Mouse (Mus musculus) limb, embryonic 13.5 days (tissue): ENCODE data around the gene Olfr585. TPM values are rescaled to one million over a fixed set of nuclear protein-coding genes. Genes with fewer than 3 reads are reported as not detected.

Experiments used
- ATAC-seq: fragments of 200-750 bp; cut with Nextera tagmentation; 2 replicates; pipeline ENCODE4 v1.8.0; 2017; ENCODE audit warnings: low read depth, moderate number of reproducible peaks, moderate TSS enrichment; ENCODE audit not compliant: low FRiP score
- H3K27ac ChIP-seq: fragments of 300-500 bp; sonication (generic); 2 replicates; pipeline ENCODE4 v1.5.1; 2015; ENCODE audit warnings: inconsistent platforms, mild to moderate bottlenecking, moderate library complexity
- H3K27me3 ChIP-seq: fragments of 300-500 bp; sonication (generic); 2 replicates; pipeline ENCODE4 v1.6.1; 2015; ENCODE audit warnings: mild to moderate bottlenecking, inconsistent platforms
- H3K36me3 ChIP-seq: fragments of 300-500 bp; sonication (generic); 2 replicates; pipeline ENCODE4 v1.6.1; 2015; ENCODE audit warnings: inconsistent platforms, mild to moderate bottlenecking, moderate library complexity
- H3K4me1 ChIP-seq: fragments of 300-500 bp; sonication (generic); 2 replicates; pipeline ENCODE4 v1.6.1; 2015; ENCODE audit warnings: inconsistent platforms
- H3K4me2 ChIP-seq: fragments of 300-500 bp; sonication (generic); replicated peaks from 2 replicates; pipeline ENCODE4 v1.6.1; 2015; ENCODE audit warnings: inconsistent platforms, mild to moderate bottlenecking, moderate library complexity
- H3K4me3 ChIP-seq: fragments of 300-500 bp; sonication (generic); 2 replicates; pipeline ENCODE4 v1.5.1; 2015; ENCODE audit warnings: moderate library complexity, mild to moderate bottlenecking, inconsistent platforms
- H3K9ac ChIP-seq: fragments of 300-500 bp; sonication (generic); 2 replicates; pipeline ENCODE4 v1.6.1; 2015; ENCODE audit warnings: mild to moderate bottlenecking, inconsistent platforms
- H3K9me3 ChIP-seq: fragments of 300-500 bp; sonication (generic); 2 replicates; pipeline ENCODE4 v1.6.1; 2016; ENCODE audit warnings: inconsistent platforms
- WGBS: fragments of 180-500 bp; shearing (Covaris S2); methylation state at CpG from one replicate; pipeline ENCODE4 v1.1.7; 2015; 5-methylcytosine and 5-hydroxymethylcytosine counted together
- polyA plus RNA-seq: library from polyadenylated mRNA; unstranded; fragments of >200 nt; fragmentation: Nextera tagmentation; extraction: Ambion mirVana; gene quantifications from 2 replicates; pipeline ENCODE4 v1.2.1, GENCODE M21; 2015

The Olfr585 gene
- not detected in 2 replicates for polyA plus RNA-seq

DNA sequence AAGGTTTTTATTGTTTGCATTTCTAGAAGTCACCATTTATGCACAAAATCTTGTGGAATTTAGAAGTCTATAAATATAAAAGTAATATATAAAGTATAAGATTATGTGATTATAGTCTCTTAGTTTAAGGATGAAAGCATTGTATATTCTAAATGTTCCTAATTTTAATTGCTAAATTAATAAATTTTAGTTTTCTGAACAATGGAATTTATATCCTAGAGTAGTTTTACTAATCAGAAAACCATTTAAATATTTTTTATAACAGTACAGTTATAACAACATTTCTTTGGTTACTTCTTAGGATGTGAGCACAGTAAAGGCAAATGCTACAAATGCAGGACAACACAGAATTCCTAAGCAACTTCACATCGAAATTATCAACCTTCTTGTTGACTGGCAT lies at the start of gene Olfr585:
Olfr585 (plus strand) TSS at position 301 of the 400 bp plus-strand sequence.
- no peak for ATAC-seq
- Histone ChIP-seq H3K27me3 (no peaks in the 10 kb centered on the region), H3K4me2 (no peak within 1 kb of the TSS), H3K4me1 (no peaks in the 10 kb centered on the region), H3K27ac (no peak within 1 kb of the TSS), H3K9me3 (no peaks in the 10 kb centered on the region), H3K9ac (no peak within 1 kb of the TSS), H3K4me3 (no peak within 1 kb of the TSS), H3K36me3 (no peaks in the 10 kb centered on the region)
- WGBS = 85% methylated on average over 1 of the region's 1 CpGs

DNA sequence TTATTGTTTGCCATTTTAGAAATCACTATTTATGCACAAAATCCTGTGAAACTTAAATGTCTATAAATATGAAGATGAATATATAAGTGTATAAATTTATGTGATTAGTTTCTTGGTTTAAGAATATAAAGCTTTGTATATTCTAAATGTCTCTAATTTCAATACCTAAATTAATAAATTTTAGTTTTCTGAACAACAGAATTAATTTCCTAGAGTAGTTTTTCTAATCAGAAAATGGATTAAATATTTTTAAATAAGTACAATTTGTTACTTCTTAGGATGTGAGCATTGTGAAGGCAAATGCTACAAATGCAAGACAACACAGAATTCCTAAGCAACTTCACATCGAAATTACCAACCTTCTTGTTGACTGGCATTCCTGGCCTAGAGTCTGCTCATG lies 46.5 kb upstream of the Olfr585 start, which contains the start of gene Olfr583:
Olfr583 (plus strand) TSS at position 301 of the 400 bp plus-strand sequence.
- Histone ChIP-seq H3K4me3 (no peak within 1 kb of the TSS), H3K4me2 (no peak within 1 kb of the TSS), H3K36me3 (no peaks in the 10 kb centered on the region), H3K9ac (no peak within 1 kb of the TSS), H3K4me1 (no peaks in the 10 kb centered on the region), H3K9me3 (no peaks in the 10 kb centered on the region), H3K27me3 (no peaks in the 10 kb centered on the region), H3K27ac (no peak within 1 kb of the TSS)
- ATAC-seq = no peak
- WGBS = 87% methylated on average over 1 of the region's 1 CpGs

DNA sequence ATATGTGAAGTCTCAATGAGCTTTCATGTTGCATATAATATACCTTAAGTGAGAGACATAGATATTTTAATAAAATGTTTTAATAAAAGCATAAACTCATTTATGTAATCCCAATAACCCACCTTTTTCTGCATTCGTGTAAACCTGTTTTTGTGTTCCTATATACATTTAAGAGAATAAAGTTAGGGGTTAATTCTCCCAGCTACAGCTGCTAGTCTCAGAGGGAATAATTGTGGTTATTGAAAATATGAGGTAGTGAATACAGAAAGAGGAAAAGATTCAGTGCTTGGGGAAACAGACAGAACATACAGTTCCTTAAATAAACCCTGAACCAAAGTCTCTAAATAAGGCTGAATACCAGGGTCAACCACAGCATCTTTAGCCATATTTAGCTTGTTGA lies 15.9 kb upstream of the Olfr585 start, which contains the start of gene Olfr584:
Olfr584 (plus strand) TSS at position 301 of the 400 bp plus-strand sequence.
- 71% methylated on average over 1 of the region's 1 CpGs for WGBS
- Histone ChIP-seq H3K36me3 (no peaks in the 10 kb centered on the region), H3K4me3 (no peak within 1 kb of the TSS), H3K27ac (no peak within 1 kb of the TSS), H3K4me2 (no peak within 1 kb of the TSS), H3K9me3 (peaks cover 19% of the 10 kb centered on the region), H3K9ac (no peak within 1 kb of the TSS), H3K4me1 (no peaks in the 10 kb centered on the region), H3K27me3 (no peaks in the 10 kb centered on the region)
- no peak for ATAC-seq

DNA sequence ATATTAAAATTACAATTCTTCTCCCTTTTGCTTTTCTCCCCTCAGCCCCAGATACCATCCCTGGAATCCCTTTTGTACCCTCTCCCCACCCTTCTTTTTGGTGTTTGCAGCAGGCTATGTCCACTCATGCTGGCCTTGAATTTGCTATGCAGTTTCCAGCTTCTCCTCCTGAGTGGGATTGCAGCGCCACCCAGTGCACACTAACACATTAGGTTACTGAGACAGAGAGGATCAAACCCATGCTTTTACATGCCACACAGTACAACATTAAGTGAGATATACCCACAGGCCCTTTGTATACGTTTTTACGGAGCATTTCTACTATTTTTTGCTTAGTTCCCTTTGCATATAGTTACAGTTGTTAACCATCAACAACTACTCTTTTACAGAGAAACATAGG lies 21.9 kb downstream of the Olfr585 start:
- Histone ChIP-seq H3K36me3 (no peaks in the 10 kb centered on the region), H3K9me3 (no peaks in the 10 kb centered on the region), H3K27ac (no peak overlapping the region), H3K4me3 (no peak overlapping the region), H3K4me1 (no peaks in the 10 kb centered on the region), H3K27me3 (no peaks in the 10 kb centered on the region), H3K9ac (no peak overlapping the region), H3K4me2 (no peak overlapping the region)
- WGBS = 41% methylated on average over 3 of the region's 3 CpGs
- ATAC-seq = no peak

DNA sequence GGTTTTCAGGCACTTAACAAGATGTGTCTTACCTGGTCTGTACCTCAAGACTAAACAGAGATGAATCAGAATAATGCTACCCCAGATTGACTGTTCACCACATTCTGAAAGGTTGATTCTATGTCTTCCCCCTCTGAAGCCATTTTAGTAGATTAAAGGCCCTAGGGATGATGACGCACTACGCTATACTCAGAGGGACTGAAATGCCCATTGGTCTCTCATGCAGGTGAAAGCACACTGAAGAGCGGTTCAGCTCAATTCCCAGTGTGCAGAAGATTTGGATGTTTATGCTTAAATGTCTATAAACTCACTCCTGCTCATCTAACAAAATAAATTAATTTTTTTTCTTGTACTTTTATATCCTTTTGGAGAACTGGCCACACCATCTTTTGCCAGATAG lies 28.0 kb downstream of the Olfr585 start, which contains the start of gene Olfr586:
Olfr586 (minus strand) TSS at position 101 of the 400 bp plus-strand sequence.
- no peak within 1 kb of the TSS for H3K27ac ChIP-seq
- no peak within 1 kb of the TSS for H3K4me2 ChIP-seq
- H3K36me3 ChIP-seq = no peaks in the 10 kb centered on the region
- H3K27me3 ChIP-seq = no peaks in the 10 kb centered on the region
- ATAC-seq = no peak
- no peak within 1 kb of the TSS for H3K9ac ChIP-seq
- no peak within 1 kb of the TSS for H3K4me3 ChIP-seq
- 93% methylated on average over 3 of the region's 3 CpGs for WGBS
- no peaks in the 10 kb centered on the region for H3K4me1 ChIP-seq
- no peaks in the 10 kb centered on the region for H3K9me3 ChIP-seq

DNA sequence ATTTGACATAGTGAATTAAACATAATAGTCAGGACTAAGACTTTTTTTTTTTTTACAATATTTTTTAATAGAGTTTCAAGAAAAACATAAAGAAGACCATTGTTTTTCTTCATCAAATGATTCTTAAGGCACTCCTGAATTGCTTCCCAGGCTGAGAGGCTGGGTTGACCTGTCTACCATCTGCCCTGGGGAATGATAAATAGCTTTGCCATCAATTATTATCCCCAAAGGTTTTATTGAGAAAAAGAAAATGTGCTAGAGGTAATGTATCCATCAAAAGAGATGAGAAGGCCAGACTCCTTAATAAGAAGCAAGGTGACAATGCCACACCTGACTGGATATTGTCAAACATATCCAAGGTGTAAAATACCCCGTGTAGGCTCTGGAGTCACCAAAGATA lies 43.1 kb downstream of the Olfr585 start, which contains the start of gene Olfr588-ps1:
Olfr588-ps1 (plus strand) TSS at position 301 of the 400 bp plus-strand sequence.
- H3K36me3 ChIP-seq = no peaks in the 10 kb centered on the region
- no peaks in the 10 kb centered on the region for H3K9me3 ChIP-seq
- H3K27me3 ChIP-seq = no peaks in the 10 kb centered on the region
- no peak within 1 kb of the TSS for H3K4me3 ChIP-seq
- ATAC-seq = no peak
- WGBS = 84% methylated on average over 1 of the region's 1 CpGs
- no peaks in the 10 kb centered on the region for H3K4me1 ChIP-seq
- no peak within 1 kb of the TSS for H3K9ac ChIP-seq
- H3K27ac ChIP-seq = no peak within 1 kb of the TSS
- no peak within 1 kb of the TSS for H3K4me2 ChIP-seq

Other genes starting within 250 kb of the Olfr585 start
- gene Olfr566, start 239.0 kb upstream of the Olfr585 start, polyA plus RNA-seq = not detected in 2 replicates
- not detected in 2 replicates for gene Olfr568, start 220.6 kb upstream of the Olfr585 start, polyA plus RNA-seq
- gene Olfr569, start 206.8 kb upstream of the Olfr585 start, polyA plus RNA-seq = not detected in 2 replicates
- not detected in 2 replicates for gene Olfr570, start 203.1 kb upstream of the Olfr585 start, polyA plus RNA-seq
- gene Olfr571, start 180.2 kb upstream of the Olfr585 start, polyA plus RNA-seq = not detected in 2 replicates
- not detected in 2 replicates for gene Olfr572, start 173.3 kb upstream of the Olfr585 start, polyA plus RNA-seq
- gene Olfr573-ps1, start 155.1 kb upstream of the Olfr585 start, polyA plus RNA-seq = not detected in 2 replicates
- gene Olfr574, start 149.3 kb upstream of the Olfr585 start, polyA plus RNA-seq = not detected in 2 replicates
- gene Olfr575, start 138.9 kb upstream of the Olfr585 start, polyA plus RNA-seq = not detected in 2 replicates
- gene Olfr576, start 135.1 kb upstream of the Olfr585 start, polyA plus RNA-seq = not detected in 2 replicates
- gene Olfr577, start 121.8 kb upstream of the Olfr585 start, polyA plus RNA-seq = not detected in 2 replicates
- gene Olfr578, start 108.4 kb upstream of the Olfr585 start, polyA plus RNA-seq = not detected in 2 replicates
- not detected in 2 replicates for gene Olfr582, start 59.7 kb upstream of the Olfr585 start, polyA plus RNA-seq
- not detected in 2 replicates for gene Olfr583, start 46.4 kb upstream of the Olfr585 start, polyA plus RNA-seq
- gene Olfr584, start 15.8 kb upstream of the Olfr585 start, polyA plus RNA-seq = not detected in 2 replicates
- not detected in 2 replicates for gene Olfr586, start 27.9 kb downstream of the Olfr585 start, polyA plus RNA-seq
- not detected in 2 replicates for gene Olfr588-ps1, start 43.2 kb downstream of the Olfr585 start, polyA plus RNA-seq
- gene Olfr589, start 58.6 kb downstream of the Olfr585 start, polyA plus RNA-seq = not detected in 2 replicates
- not detected in 2 replicates for gene Olfr591, start 80.6 kb downstream of the Olfr585 start, polyA plus RNA-seq
- gene Olfr592, start 87.1 kb downstream of the Olfr585 start, polyA plus RNA-seq = not detected in 2 replicates
- gene Olfr593, start 114.1 kb downstream of the Olfr585 start, polyA plus RNA-seq = not detected in 2 replicates
- gene Olfr594, start 119.3 kb downstream of the Olfr585 start, polyA plus RNA-seq = not detected in 2 replicates
- gene Usp17ld, start 154.8 kb downstream of the Olfr585 start, polyA plus RNA-seq = not detected in 2 replicates
- gene Olfr596, start 207.9 kb downstream of the Olfr585 start, polyA plus RNA-seq = not detected in 2 replicates
- not detected in 2 replicates for gene Olfr597, start 218.6 kb downstream of the Olfr585 start, polyA plus RNA-seq
- not detected in 2 replicates for gene Olfr598, start 225.8 kb downstream of the Olfr585 start, polyA plus RNA-seq
- gene Olfr599, start 238.2 kb downstream of the Olfr585 start, polyA plus RNA-seq = not detected in 2 replicates